Mouse (Mus musculus) limb, embryonic 10.5 days (tissue): ENCODE results near the gene Tor2a. TPM values are rescaled to one million over a fixed set of nuclear protein-coding genes. Genes with fewer than 3 reads are reported as not detected.

Experiments used
- DNase-seq: peaks from one replicate; pipeline ENCODE4 v3.0.0-alpha.2; 2017; ENCODE audit warnings: low spot score
- H3K27ac ChIP-seq: fragments of 300-500 bp; sonication (generic); 2 replicates; pipeline ENCODE4 v1.5.1; 2016; ENCODE audit warnings: mild to moderate bottlenecking
- H3K27me3 ChIP-seq: fragments of 300-500 bp; sonication (generic); 2 replicates; pipeline ENCODE4 v1.6.1; 2016; ENCODE audit warnings: low read depth, mild to moderate bottlenecking; ENCODE audit not compliant: poor library complexity, severe bottlenecking
- H3K36me3 ChIP-seq: fragments of 300-500 bp; sonication (generic); 2 replicates; pipeline ENCODE4 v1.6.1; 2016; ENCODE audit warnings: mild to moderate bottlenecking, moderate library complexity
- H3K4me1 ChIP-seq: fragments of 300-500 bp; sonication (generic); 2 replicates; pipeline ENCODE4 v1.6.1; 2016
- H3K4me3 ChIP-seq: fragments of 300-500 bp; sonication (generic); 2 replicates; pipeline ENCODE4 v1.5.1; 2016; ENCODE audit warnings: mild to moderate bottlenecking, moderate library complexity
- H3K9me3 ChIP-seq: fragments of 300-500 bp; sonication (generic); replicated peaks from 2 replicates; pipeline ENCODE4 v1.6.1; 2016; ENCODE audit warnings: mild to moderate bottlenecking
- WGBS: fragments of 180-500 bp; shearing (Covaris S2); methylation state at CpG from one replicate; pipeline ENCODE4 v1.1.7; 2016; 5-methylcytosine and 5-hydroxymethylcytosine counted together
- polyA plus RNA-seq: library from polyadenylated mRNA; unstranded; fragments of >200 nt; fragmentation: Nextera tagmentation; extraction: Ambion mirVana; gene quantifications from 2 replicates; pipeline ENCODE4 v1.2.1, GENCODE M21; 2016

Tor2a gene
- polyA plus RNA-seq, 1 experiment from 2014 or later: 61.1 TPM

DNA sequence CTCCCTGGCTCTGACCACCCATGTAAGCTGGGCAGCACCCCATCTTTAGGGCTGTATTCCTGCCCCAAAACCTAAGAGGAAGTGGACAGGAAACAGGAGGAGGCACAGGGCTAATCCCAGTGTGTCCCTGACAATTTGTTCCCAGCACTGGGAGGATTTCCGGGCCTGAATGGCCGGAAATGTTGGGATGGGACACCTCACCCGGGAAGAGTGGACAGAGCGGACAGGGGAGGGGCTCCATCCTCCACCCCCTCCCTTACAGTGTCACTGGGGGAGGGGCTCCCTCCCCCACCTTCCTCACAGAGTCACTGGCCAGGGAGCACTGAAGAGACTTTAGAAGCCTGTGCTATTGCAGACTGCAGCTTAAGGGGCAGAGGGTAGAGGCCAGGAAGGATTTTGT lies 22.1 kb upstream of the Tor2a start:
- 40% methylated on average over 4 of the region's 4 CpGs for WGBS

DNA sequence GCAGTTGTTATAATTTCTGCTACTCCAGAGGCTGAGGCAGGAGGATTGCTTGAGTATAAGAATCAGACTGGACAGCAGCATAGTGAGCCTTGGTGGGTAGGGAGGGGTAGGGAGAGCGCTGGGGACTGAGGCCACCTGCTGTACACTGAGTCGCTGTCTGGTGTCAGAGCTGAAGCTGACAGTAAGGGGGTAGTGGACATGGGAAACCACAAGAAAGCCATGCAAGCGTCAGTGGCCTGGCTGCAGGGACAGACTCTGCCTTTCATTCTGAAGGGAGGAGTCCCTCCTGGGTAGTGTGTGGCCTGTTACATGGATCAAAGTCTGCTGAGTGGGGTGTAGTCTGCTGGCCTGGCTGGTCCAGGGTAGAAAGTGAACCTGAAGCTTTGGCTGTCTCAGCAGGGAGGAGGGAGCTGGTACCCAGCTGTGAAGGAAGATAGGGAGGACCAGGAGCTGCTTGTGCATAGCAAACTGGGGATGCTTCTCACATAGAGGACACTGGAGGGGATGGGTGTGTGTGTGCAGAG lies 20.7 kb upstream of the Tor2a start:
- peaks cover 27% of the 10 kb centered on the region for H3K27me3 ChIP-seq
- DNase-seq: no peak
- no peak overlapping the region for H3K27ac ChIP-seq
- H3K9me3 ChIP-seq: no peaks in the 10 kb centered on the region
- H3K36me3 ChIP-seq: no peaks in the 10 kb centered on the region
- H3K4me3 ChIP-seq: no peak overlapping the region
- peaks cover 41% of the 10 kb centered on the region for H3K4me1 ChIP-seq
- 51% methylated on average over 3 of the region's 3 CpGs for WGBS

More for the DNA sequence above, 22.1 kb upstream of the Tor2a start:
- DNase-seq: no peak
- peaks cover 50% of the 10 kb centered on the region for H3K4me1 ChIP-seq
- H3K36me3 ChIP-seq: no peaks in the 10 kb centered on the region
- no peaks in the 10 kb centered on the region for H3K9me3 ChIP-seq
- peak overlapping the region; percentile 66 for H3K27ac ChIP-seq
- H3K4me3 ChIP-seq: no peak overlapping the region
- peaks cover 13% of the 10 kb centered on the region for H3K27me3 ChIP-seq

DNA sequence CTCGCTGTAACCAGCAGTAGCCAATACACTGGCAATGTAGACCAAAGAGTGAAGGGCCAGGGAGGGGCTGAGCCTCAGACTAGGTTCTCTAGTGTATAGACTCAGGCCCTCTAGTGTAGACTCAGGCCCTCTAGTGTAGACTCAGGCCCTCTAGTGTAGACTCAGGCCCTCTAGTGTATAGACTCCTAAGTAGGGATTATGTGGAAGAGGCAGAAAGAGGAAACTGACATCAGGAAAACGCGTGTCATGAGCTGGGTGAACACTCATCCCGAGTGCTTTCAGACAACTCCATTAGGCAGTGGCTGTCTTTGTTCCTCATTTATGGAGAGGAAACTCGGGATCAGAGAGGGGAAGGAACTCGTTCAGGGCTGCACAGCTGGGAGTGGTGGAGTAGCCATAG lies 20.0 kb upstream of the Tor2a start:
- no peaks in the 10 kb centered on the region for H3K9me3 ChIP-seq
- H3K27me3 ChIP-seq: peaks cover 34% of the 10 kb centered on the region
- peak overlapping the region; percentile 38; the same call in 1 of the 2 replicates for H3K27ac ChIP-seq
- H3K4me1 ChIP-seq: peaks cover 41% of the 10 kb centered on the region
- H3K4me3 ChIP-seq: no peak overlapping the region
- 67% methylated on average over 6 of the region's 6 CpGs for WGBS
- 0 out of 2 replicates have a peak, but pooled peaks cover 2% of the 10 kb centered on the region for H3K36me3 ChIP-seq
- DNase-seq: no peak

- Histone ChIP-seq H3K27ac (no peak overlapping the region), H3K9me3 (no peaks in the 10 kb centered on the region), H3K4me1 (peaks cover 37% of the 10 kb centered on the region), H3K36me3 (0 out of 2 replicates have a peak, but pooled peaks cover 5% of the 10 kb centered on the region), H3K27me3 (peaks cover 57% of the 10 kb centered on the region), H3K4me3 (no peak overlapping the region)
- WGBS: 74% methylated on average over 4 of the region's 4 CpGs
- DNase-seq: no peak
Measured at GRCm38 (mm10) chr2:32739311-32739710, 17.7 kb upstream of the Tor2a start.

DNA sequence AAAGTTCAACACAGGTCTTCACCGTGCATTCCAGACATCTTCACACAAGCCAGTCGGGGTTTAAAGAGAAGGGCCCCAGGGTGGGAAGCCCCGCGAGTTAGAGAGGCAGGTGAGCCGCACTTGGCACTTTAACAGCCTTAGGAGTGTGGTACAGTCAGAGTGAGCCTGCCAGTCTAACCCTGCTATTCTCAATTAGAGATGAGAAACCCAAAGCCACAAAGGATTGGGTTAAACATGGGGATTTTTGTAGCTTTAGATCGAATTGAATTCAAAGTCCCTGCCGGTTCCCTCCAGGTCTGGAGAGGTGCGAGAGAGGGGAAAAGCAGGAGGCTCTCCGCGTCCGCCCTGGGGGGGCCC lies 16.1 kb upstream of the Tor2a start, which contains the start of gene 6330409D20Rik:
6330409D20Rik (minus strand) TSS at position 101 of the 357 bp plus-strand sequence.
- WGBS: 9% methylated on average over 11 of the region's 11 CpGs
- H3K4me1 ChIP-seq: peaks cover 23% of the 10 kb centered on the region

DNA sequence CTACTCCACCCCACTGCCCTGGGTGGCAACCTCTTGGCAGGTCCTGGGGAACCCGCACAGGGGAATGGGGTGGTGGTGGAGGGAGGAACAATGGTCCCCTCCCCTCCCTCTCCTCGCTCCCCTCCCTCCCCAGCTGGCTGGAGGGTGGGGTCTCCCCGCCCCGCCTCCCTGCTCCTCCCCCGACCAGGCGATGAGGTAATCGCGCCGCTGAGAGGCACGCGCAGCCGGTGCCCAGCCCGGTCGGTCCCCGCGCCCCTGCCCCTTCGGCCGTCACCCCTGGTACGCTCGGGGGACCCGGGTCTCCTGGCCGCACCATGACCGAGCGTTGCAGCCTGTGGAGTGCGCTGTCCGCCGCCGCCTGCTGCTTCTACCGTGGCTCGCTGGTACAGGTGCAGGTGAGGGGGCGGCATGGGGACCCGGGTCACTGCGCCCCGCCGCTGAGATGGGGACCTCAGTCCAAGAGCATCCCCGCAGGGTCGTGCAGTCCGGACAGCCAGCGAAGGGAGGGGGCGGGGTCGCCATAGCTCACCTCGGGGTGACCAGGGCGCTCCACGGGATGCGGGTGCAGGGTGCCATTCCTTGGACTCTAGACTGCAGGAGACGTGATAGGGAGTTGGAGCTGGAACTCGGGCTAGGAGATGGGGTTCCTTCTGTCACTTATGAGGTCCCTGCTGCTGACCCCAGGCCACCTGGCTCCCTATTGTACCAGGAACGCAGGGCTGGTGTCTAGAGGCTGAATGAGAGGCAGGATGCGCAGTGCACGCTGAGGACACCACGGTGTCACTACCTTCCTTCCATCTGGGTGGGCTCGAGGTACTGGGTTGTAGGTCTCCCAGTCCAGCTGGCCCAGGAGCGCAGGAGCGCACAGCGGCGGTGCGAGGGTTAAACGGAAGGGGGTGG lies 15.5 kb upstream of the Tor2a start:
- H3K27me3 ChIP-seq: peaks cover 64% of the 10 kb centered on the region
- H3K27ac ChIP-seq: peak overlapping the region; percentile 56; the same call in 1 of the 2 replicates
- H3K4me1 ChIP-seq: peaks cover 19% of the 10 kb centered on the region
- 2% methylated on average over 58 of the region's 58 CpGs for WGBS
- no peaks in the 10 kb centered on the region for H3K9me3 ChIP-seq
- peak overlapping the region; percentile 60 for H3K4me3 ChIP-seq
- H3K36me3 ChIP-seq: peaks cover 15% of the 10 kb centered on the region
- DNase-seq: peak; percentile 67

More for the DNA sequence above, 16.1 kb upstream of the Tor2a start, which contains the start of gene 6330409D20Rik:
- Histone ChIP-seq H3K27ac (peak within 1 kb of the TSS; percentile 56; the same call in 1 of the 2 replicates), H3K9me3 (no peaks in the 10 kb centered on the region), H3K36me3 (peaks cover 11% of the 10 kb centered on the region), H3K4me3 (peak within 1 kb of the TSS; percentile 60), H3K27me3 (peaks cover 61% of the 10 kb centered on the region)
- DNase-seq: no peak

GRCm38 (mm10) chr2:32742173-32742531 lies 14.9 kb upstream of the Tor2a start:
- Histone ChIP-seq H3K27me3 (peaks cover 64% of the 10 kb centered on the region), H3K27ac (no peak overlapping the region), H3K4me1 (peaks cover 18% of the 10 kb centered on the region), H3K9me3 (no peaks in the 10 kb centered on the region), H3K36me3 (peaks cover 19% of the 10 kb centered on the region), H3K4me3 (peak overlapping the region; percentile 60)
- DNase-seq: peak; percentile 72
- 2% methylated on average over 18 of the region's 18 CpGs for WGBS

- WGBS: 77% methylated on average over 15 of the region's 15 CpGs
- Histone ChIP-seq H3K9me3 (no peaks in the 10 kb centered on the region), H3K36me3 (peaks cover 26% of the 10 kb centered on the region), H3K27me3 (peaks cover 56% of the 10 kb centered on the region), H3K4me1 (peaks cover 18% of the 10 kb centered on the region), H3K27ac (no peak overlapping the region), H3K4me3 (no peak overlapping the region)
- no peak for DNase-seq
Measured at GRCm38 (mm10) chr2:32744272-32744982, 12.6 kb upstream of the Tor2a start.

GRCm38 (mm10) chr2:32749082-32749481 lies 8.0 kb upstream of the Tor2a start:
- no peak for DNase-seq
- Histone ChIP-seq H3K36me3 (peaks cover 38% of the 10 kb centered on the region), H3K27ac (no peak overlapping the region), H3K4me1 (peaks cover 25% of the 10 kb centered on the region), H3K27me3 (peaks cover 18% of the 10 kb centered on the region), H3K9me3 (no peaks in the 10 kb centered on the region), H3K4me3 (no peak overlapping the region)
- 91% methylated on average over 16 of the region's 16 CpGs for WGBS

- peak overlapping the region; percentile 57; the same call in 1 of the 2 replicates for H3K4me3 ChIP-seq
- H3K27ac ChIP-seq: no peak overlapping the region
- peaks cover 44% of the 10 kb centered on the region for H3K36me3 ChIP-seq
- WGBS: 73% methylated on average over 7 of the region's 7 CpGs
- peaks cover 25% of the 10 kb centered on the region for H3K4me1 ChIP-seq
- H3K27me3 ChIP-seq: peaks cover 21% of the 10 kb centered on the region
- no peak for DNase-seq
- H3K9me3 ChIP-seq: no peaks in the 10 kb centered on the region
Measured at GRCm38 (mm10) chr2:32750199-32750598, 6.8 kb upstream of the Tor2a start.

DNA sequence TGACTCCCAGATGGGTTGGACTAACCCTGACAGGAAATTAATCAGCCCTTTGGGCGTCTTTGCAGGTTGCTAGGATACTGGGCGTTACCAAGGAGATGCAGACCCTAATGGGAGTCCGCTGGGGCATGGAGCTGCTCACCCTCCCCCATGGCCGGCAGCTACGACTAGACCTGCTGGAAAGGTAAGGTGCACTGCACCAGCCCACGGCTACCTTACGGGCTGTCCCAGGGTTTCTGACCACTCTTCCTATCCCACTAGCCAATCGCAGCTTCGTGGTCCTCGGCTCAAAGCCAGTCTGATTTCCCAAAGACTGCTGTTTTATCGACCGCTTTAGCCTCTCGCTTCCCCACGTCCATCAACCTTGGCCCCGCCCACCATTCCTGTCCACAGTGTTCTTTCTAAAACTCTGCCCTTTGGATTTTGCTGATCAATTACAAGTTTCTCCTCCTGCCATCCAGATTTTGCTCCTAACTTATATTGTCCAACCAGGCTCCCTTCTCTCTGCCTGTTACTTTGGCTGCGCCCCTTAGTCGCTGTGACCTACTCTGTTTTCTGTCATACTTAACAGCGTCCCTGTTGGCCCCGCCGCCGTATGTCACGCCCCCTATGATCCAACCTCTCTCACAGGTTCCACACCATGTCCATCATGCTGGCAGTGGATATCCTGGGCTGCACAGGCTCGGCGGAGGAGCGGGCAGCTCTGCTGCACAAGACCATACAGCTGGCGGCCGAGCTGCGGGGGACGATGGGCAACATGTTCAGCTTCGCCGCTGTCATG lies 6.0 kb upstream of the Tor2a start:
- Histone ChIP-seq H3K36me3 (peaks cover 36% of the 10 kb centered on the region), H3K27ac (peak overlapping the region; percentile 73), H3K27me3 (peaks cover 16% of the 10 kb centered on the region), H3K4me3 (peak overlapping the region; percentile 57), H3K9me3 (no peaks in the 10 kb centered on the region), H3K4me1 (peaks cover 25% of the 10 kb centered on the region)
- peak; percentile 82 for DNase-seq
- WGBS: 3% methylated on average over 31 of the region's 31 CpGs

DNA sequence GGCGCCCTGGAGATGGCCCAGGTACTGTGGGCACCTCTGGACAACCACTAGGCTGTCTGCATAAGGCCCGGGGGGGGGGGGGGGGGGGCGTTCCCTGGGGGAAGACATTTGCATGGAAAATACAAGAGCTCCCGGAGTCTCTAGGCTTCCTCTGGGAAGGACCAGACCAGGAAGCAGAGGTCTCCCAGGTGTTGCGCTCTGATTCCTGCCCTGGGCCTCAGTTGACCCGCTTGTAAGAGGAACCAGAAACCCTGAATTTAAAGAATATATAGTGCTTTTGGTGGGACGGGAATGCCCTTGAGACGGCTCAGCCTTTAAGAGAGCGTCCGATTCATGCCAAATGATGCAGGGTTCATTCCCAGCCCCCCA lies 5.4 kb upstream of the Tor2a start:
- 24% methylated on average over 9 of the region's 10 CpGs for WGBS
- peak overlapping the region; percentile 73 for H3K27ac ChIP-seq
- no peaks in the 10 kb centered on the region for H3K9me3 ChIP-seq
- H3K36me3 ChIP-seq: peaks cover 33% of the 10 kb centered on the region
- peak overlapping the region; percentile 57 for H3K4me3 ChIP-seq
- DNase-seq: no peak
- peaks cover 26% of the 10 kb centered on the region for H3K4me1 ChIP-seq
- peaks cover 15% of the 10 kb centered on the region for H3K27me3 ChIP-seq
